Mouse (Mus musculus): Measurements from ENCODE around the gene Pitpnb.

DNA sequence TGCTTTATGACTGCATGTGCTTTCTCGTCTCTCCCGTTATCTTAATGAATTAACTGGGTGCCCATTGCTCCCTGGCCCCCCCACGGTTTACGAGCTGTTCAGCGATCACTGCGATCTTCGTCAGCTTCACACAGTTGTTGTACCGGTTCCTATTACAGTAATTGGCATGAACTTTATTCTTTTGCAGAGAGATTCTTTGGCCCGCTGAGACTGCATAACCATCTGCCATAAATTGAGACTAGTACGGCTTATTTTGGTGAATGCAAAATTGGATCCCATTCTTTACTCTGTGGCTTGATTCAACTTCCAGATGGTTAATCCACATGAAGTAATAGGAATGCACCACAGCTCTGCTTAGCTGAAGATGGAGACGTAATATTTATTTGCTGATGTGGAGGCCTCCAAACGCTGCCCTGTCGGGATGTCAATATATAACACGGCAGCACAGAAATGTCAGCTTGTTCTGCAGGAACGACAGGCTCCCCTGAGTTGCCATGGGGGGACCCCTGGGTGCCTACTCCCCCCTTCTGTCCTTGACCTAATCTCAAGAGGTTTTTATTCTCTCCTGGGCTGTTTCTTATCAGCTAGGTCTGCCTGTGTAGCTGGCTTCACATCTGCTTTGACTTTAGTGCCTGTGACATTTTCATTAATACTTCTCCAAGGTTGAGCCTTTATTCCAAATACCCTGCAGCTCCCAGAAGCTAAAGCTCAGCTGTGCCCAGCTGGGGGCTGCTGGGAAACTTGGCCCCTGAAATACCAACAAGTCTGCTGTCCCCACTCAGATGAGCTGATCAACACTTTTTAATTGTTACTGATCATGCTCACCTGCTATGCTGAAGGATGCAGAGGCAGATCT is 63.9 kb downstream of the Pitpnb start:
- TF ChIP-seq CTCF (IDR thresholded peaks at IDR 0.05; ENCODE audit: borderline replicate concordance, insufficient read depth, low read depth, low read length) = no peak
- no peak for TF ChIP-seq POLR2A (IDR thresholded peaks at IDR 0.05; ENCODE audit: borderline replicate concordance, insufficient read depth, low read length)
